8 mouse cellular contexts compared by ENCODE assay signal in the genomic region with DNA sequence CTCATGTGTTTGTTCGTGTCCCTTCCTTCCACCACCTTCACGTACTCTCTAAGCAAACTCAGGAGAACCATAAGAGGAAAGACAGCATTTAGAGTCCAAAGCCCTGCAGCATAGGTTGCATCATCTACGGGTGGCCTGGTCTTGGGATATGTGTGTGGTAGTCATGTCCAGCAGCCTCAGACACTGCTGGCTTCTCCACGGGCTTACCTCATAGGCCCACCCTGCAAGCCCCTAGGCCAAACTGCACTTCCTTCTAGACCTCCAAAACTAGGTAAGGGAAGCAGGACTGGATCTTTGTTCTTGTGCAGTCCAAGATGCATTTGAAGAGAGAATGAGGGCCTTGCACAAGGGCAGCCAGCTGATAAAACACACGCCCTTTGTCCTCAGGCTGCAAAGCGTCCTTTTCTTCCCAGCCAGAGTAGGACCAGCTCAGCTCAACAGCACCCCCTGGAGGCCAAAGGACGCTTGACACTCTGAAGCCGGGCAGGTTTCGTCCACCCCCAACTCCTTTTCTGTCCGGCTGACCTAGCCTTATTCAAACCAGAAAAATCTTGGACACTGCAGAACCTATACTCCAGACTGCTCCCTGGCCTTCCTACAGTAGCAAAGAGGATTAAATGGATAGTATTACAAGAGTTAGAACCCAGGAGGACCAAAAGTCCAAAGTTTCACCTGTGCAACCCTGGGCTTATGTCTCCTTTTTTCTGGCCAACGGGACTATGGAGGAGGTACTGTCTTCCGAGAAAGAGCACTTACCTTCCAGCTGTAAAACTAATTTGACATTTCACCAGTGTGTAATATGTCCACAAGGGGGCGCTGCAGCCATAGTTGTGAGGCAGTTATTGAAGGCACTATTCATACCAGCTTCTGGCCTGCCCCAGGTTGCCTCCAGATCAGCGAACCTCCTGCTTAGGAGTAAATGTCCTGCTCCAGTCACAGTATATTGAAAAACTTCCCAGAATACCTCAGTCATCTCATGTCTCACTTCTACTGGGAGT. TPM values are rescaled to one million over a fixed set of nuclear protein-coding genes. Genes with fewer than 3 reads are reported as not detected.
DNase-seq lines count a peak whose midpoint lies in the region; ATAC-seq and TF ChIP-seq lines count a peak whose summit lies in the region.

No protein-coding gene starts in this region.

- H3K9me3 ChIP-seq in kidney, embryonic 15.5 days (replicated peaks), result no peaks in the 10 kb centered on the region
- no peaks in the 10 kb centered on the region for H3K9me3 ChIP-seq in neural tube, embryonic 11.5 days (ENCODE audit: control insufficient read depth, low read length)

- no peaks in the 10 kb centered on the region for H3K4me1 ChIP-seq in thymus, adult 2 months (replicated peaks; ENCODE audit: control insufficient read depth, insufficient read depth, low read length)
- 0 out of 2 replicates have a peak, but pooled peaks cover 3% of the 10 kb centered on the region for H3K4me1 ChIP-seq in heart, adult 2 months (ENCODE audit: control insufficient read depth, insufficient read depth, low read length)
- peaks cover 23% of the 10 kb centered on the region for H3K4me1 ChIP-seq in kidney, embryonic 15.5 days
- no peaks in the 10 kb centered on the region for H3K4me1 ChIP-seq in neural tube, embryonic 11.5 days (ENCODE audit: control insufficient read depth, insufficient read depth, low read length)

- H3K9ac ChIP-seq in heart, adult 2 months (ENCODE audit: low read depth, low read length), result no peak overlapping the region
- no peak overlapping the region for H3K9ac ChIP-seq in kidney, embryonic 15.5 days
- 0 out of 2 replicates have a peak overlapping the region, but pooled peaks have one; percentile 47 for H3K9ac ChIP-seq in neural tube, embryonic 11.5 days (ENCODE audit: low read length)

- TF ChIP-seq POLR2A in thymus, adult 2 months (IDR thresholded peaks at IDR 0.05; ENCODE audit: control insufficient read depth, extremely low read depth, insufficient read depth, low read length, poor library complexity), result no peak
- no peak for TF ChIP-seq POLR2A in heart, adult 2 months (IDR thresholded peaks at IDR 0.05; ENCODE audit: insufficient read depth, low read depth, low read length)

- 0 out of 2 replicates have a peak, but pooled peaks have one; percentile 33 for ATAC-seq in kidney, embryonic 15.5 days (replicated peaks; ENCODE audit: low FRiP score)
- ATAC-seq in neural tube, embryonic 11.5 days (ENCODE audit: insufficient read depth, low FRiP score, low TSS enrichment), result no peak; the same call in 1 of the 2 replicates

- intact Hi-C loops in heart, adult 2 months (cut with DNase I), result loop anchor here (1.0 to 5.0 kb wide), 2 partner anchors 102 to 113 kb away; no protein-coding TSS in a partner anchor

- H3K27me3 ChIP-seq in thymus, adult 2 months (ENCODE audit: control insufficient read depth, insufficient read depth, low read length), result no peaks in the 10 kb centered on the region
- no peaks in the 10 kb centered on the region for H3K27me3 ChIP-seq in heart, adult 2 months (ENCODE audit: control insufficient read depth, insufficient read depth, low read length)
- H3K27me3 ChIP-seq in kidney, embryonic 15.5 days, result no peaks in the 10 kb centered on the region
- no peaks in the 10 kb centered on the region for H3K27me3 ChIP-seq in neural tube, embryonic 11.5 days (ENCODE audit: control insufficient read depth, insufficient read depth, low read length)

- no peak overlapping the region for H3K27ac ChIP-seq in thymus, adult 2 months (ENCODE audit: control insufficient read depth, insufficient read depth, low read length)
- H3K27ac ChIP-seq in heart, adult 2 months, result no peak overlapping the region
- no peak overlapping the region for H3K27ac ChIP-seq in kidney, embryonic 15.5 days
- H3K27ac ChIP-seq in neural tube, embryonic 11.5 days (ENCODE audit: low read depth, low read length), result no peak overlapping the region

- H3K4me2 ChIP-seq in kidney, embryonic 15.5 days, result 0 out of 2 replicates have a peak overlapping the region, but pooled peaks have one; percentile 15
- no peak overlapping the region for H3K4me2 ChIP-seq in neural tube, embryonic 11.5 days (ENCODE audit: low read depth)

- peak; percentile 83 for TF ChIP-seq CTCF in thymus, adult 2 months (IDR thresholded peaks at IDR 0.05; ENCODE audit: borderline replicate concordance, control insufficient read depth, extremely low read depth, insufficient read depth, low read length, poor library complexity)
- TF ChIP-seq CTCF in heart, adult 2 months (IDR thresholded peaks at IDR 0.05), result peak; percentile 71

- 40% methylated on average over 14 of the region's 14 CpGs for WGBS in thymus, adult 2 months
- WGBS in heart, adult 2 months, result 22% methylated on average over 14 of the region's 14 CpGs
- WGBS in kidney, embryonic 15.5 days, result 28% methylated on average over 14 of the region's 14 CpGs
- 34% methylated on average over 14 of the region's 14 CpGs for WGBS in neural tube, embryonic 11.5 days

- no peak for TF ChIP-seq EP300 in heart, adult 2 months (IDR thresholded peaks at IDR 0.05; ENCODE audit: insufficient read depth, low read depth, low read length)

- DNase-seq in thymus, adult 2 months, result peak; percentile 32
- no peak for DNase-seq in thymus, adult 18-20 months
- peak; percentile 88 for DNase-seq in embryo, embryonic 10.5 days (ENCODE audit: low spot score)
- peak; percentile 50 to 73 for DNase-seq in heart, adult 2 months
- DNase-seq in liver, result peak; percentile 65
- peak; percentile 84 for DNase-seq in neural tube, embryonic 11.5 days (ENCODE audit: low spot score)
- DNase-seq in telencephalon, adult 2 months (ENCODE audit: low read depth, low spot score), result peak; percentile 17

- H3K79me2 ChIP-seq in heart, adult 2 months (replicated peaks; ENCODE audit: control insufficient read depth, insufficient read depth, low read length), result no peaks in the 10 kb centered on the region

- H3K36me3 ChIP-seq in thymus, adult 2 months (ENCODE audit: control insufficient read depth, insufficient read depth, low read length), result no peaks in the 10 kb centered on the region
- no peaks in the 10 kb centered on the region for H3K36me3 ChIP-seq in heart, adult 2 months (ENCODE audit: control insufficient read depth, insufficient read depth, low read length)
- H3K36me3 ChIP-seq in kidney, embryonic 15.5 days, result no peaks in the 10 kb centered on the region
- H3K36me3 ChIP-seq in neural tube, embryonic 11.5 days (ENCODE audit: control insufficient read depth, insufficient read depth, low read length), result no peaks in the 10 kb centered on the region

- no peak overlapping the region for H3K4me3 ChIP-seq in thymus, adult 2 months (ENCODE audit: control insufficient read depth, insufficient read depth, low read length)
- H3K4me3 ChIP-seq in heart, adult 2 months, result no peak overlapping the region
- H3K4me3 ChIP-seq in kidney, embryonic 15.5 days (replicated peaks), result no peak overlapping the region
- no peak overlapping the region for H3K4me3 ChIP-seq in neural tube, embryonic 11.5 days (ENCODE audit: low read depth, low read length)

RNA-seq across cellular contexts. Expression of a gene that starts 20.6 kb away (rescaled TPM):
- polyA plus RNA-seq in thymus, adult 2 months (2012; rRNA removed), result 8.7 and 13.0 TPM in 2 replicates
- 1 to 10 TPM; 6.9 to 8.5 TPM for total RNA-seq in heart, adult 2 months (2021)
- polyA plus RNA-seq in heart, adult 2 months (2012; rRNA removed), result 8.0 and 27.0 TPM in 2 replicates
- 69.7 and 75.3 TPM in 2 replicates for polyA plus RNA-seq in kidney, embryonic 15.5 days (2015; fragmentation: Nextera tagmentation; extraction: Ambion mirVana)
- 6.4 and 6.6 TPM in 2 replicates for polyA plus RNA-seq in neural tube, embryonic 11.5 days (2014; fragmentation: Nextera tagmentation; extraction: Ambion mirVana)

RNA-seq across cellular contexts. Expression of a gene that starts 24.0 kb away (rescaled TPM):
- 0.31 and 0.42 TPM in 2 replicates for polyA plus RNA-seq in thymus, adult 2 months (2012; rRNA removed)
- not detected for total RNA-seq in heart, adult 2 months (2021)
- polyA plus RNA-seq in heart, adult 2 months (2012; rRNA removed), result not detected in 2 replicates
- not detected in 2 replicates for polyA plus RNA-seq in kidney, embryonic 15.5 days (2015; fragmentation: Nextera tagmentation; extraction: Ambion mirVana)
- polyA plus RNA-seq in neural tube, embryonic 11.5 days (2014; fragmentation: Nextera tagmentation; extraction: Ambion mirVana), result not detected in 2 replicates

RNA-seq across cellular contexts. Expression of a gene that starts 33.3 kb away (rescaled TPM):
- 0.85 and 1.1 TPM in 2 replicates for polyA plus RNA-seq in thymus, adult 2 months (2012; rRNA removed)
- under 1 TPM in 1 of 2 experiments, not detected in 1; 0.23 TPM for total RNA-seq in heart, adult 2 months (2021)
- 0.26 and 5.0 TPM in 2 replicates for polyA plus RNA-seq in heart, adult 2 months (2012; rRNA removed)
- 5.0 and 14.8 TPM in 2 replicates for polyA plus RNA-seq in kidney, embryonic 15.5 days (2015; fragmentation: Nextera tagmentation; extraction: Ambion mirVana)
- polyA plus RNA-seq in neural tube, embryonic 11.5 days (2014; fragmentation: Nextera tagmentation; extraction: Ambion mirVana), result 2.7 and 3.3 TPM in 2 replicates

RNA-seq across cellular contexts. Expression of a gene that starts 38.3 kb away (rescaled TPM):
- 59.7 and 80.7 TPM in 2 replicates for polyA plus RNA-seq in thymus, adult 2 months (2012; rRNA removed)
- total RNA-seq in heart, adult 2 months (2021), result under 1 TPM in 1 of 2 experiments, not detected in 1; 0.31 TPM
- 0.44 and 0.47 TPM in 2 replicates for polyA plus RNA-seq in heart, adult 2 months (2012; rRNA removed)
- polyA plus RNA-seq in kidney, embryonic 15.5 days (2015; fragmentation: Nextera tagmentation; extraction: Ambion mirVana), result 4.9 and 5.8 TPM in 2 replicates
- polyA plus RNA-seq in neural tube, embryonic 11.5 days (2014; fragmentation: Nextera tagmentation; extraction: Ambion mirVana), result 7.7 and 7.9 TPM in 2 replicates

RNA-seq across cellular contexts. Expression of a gene that starts 47.7 kb away (rescaled TPM):
- polyA plus RNA-seq in thymus, adult 2 months (2012; rRNA removed), result 0.92 and 0.98 TPM in 2 replicates
- not detected for total RNA-seq in heart, adult 2 months (2021)
- polyA plus RNA-seq in heart, adult 2 months (2012; rRNA removed), result not detected in 2 replicates
- polyA plus RNA-seq in kidney, embryonic 15.5 days (2015; fragmentation: Nextera tagmentation; extraction: Ambion mirVana), result 0.51 and 0.57 TPM in 2 replicates
- polyA plus RNA-seq in neural tube, embryonic 11.5 days (2014; fragmentation: Nextera tagmentation; extraction: Ambion mirVana), result 0.19 TPM in 1 of 2 replicates, not detected in the other

Comparison
In these comparisons a context has a peak if more than half of its experiments do, and no peak if none do; other contexts are left out.
1. DNase-seq: peak in thymus, adult 2 months (single experiment), embryo, embryonic 10.5 days (single experiment), heart, adult 2 months (2 of 2), liver (single experiment), neural tube, embryonic 11.5 days (single experiment) and telencephalon, adult 2 months (single experiment); none in thymus, adult 18-20 months (0 of 2).